Mouse (Mus musculus): Measurements from ENCODE around the gene Tnfrsf21. TPM values are rescaled to one million over a fixed set of nuclear protein-coding genes. Genes with fewer than 3 reads are reported as not detected.

Tnfrsf21 gene
- polyA plus RNA-seq, 1 experiment, result 178 TPM

DNA sequence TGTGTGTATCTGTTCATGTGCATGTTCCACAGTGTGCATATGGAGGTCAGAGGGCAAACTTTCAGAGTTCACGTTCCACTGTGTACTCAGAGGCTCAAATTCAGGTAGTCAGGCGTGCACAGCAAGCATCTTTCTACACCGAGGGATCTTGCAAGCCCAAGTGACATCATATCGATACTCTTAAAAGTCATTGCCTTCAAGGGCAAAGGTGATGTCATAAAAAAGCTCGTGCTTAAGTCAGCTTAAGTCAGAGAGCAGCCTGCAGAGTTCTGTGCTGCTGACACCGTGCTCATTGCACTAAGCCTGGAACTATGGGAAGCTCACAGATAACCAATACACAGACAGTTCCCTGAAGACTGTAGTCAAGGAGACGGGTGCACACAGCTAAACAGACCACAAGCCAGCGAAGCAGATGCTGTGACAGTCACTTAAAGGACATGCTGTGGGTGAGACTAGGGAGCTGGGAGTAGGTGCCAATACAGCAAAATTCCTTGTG is 97.8 kb downstream of the Tnfrsf21 start:
- peak overlapping the region; percentile 70 for H3K27ac ChIP-seq (ENCODE audit: insufficient read depth, low read depth, low read length)
- no peaks in the 10 kb centered on the region for H3K36me3 ChIP-seq (ENCODE audit: control insufficient read depth, insufficient read depth, low read length)
- 39% methylated on average over 8 of the region's 8 CpGs for WGBS
- DNase-seq, result peak; percentile 63
- no peaks in the 10 kb centered on the region for H3K27me3 ChIP-seq (replicated peaks; ENCODE audit: control insufficient read depth, insufficient read depth, low read length)
- no peak overlapping the region for H3K4me3 ChIP-seq (ENCODE audit: insufficient read depth, low read depth, low read length)
- H3K4me1 ChIP-seq (ENCODE audit: control insufficient read depth, insufficient read depth, low read length), result peaks cover 35% of the 10 kb centered on the region
- TF ChIP-seq CTCF (conservative IDR thresholded peaks at IDR 0.05; ENCODE audit: insufficient read depth, insufficient read length, low read depth, low read length), result no peak
- TF ChIP-seq POLR2A (IDR thresholded peaks at IDR 0.05; ENCODE audit: low read depth, low read length), result no peak

DNA sequence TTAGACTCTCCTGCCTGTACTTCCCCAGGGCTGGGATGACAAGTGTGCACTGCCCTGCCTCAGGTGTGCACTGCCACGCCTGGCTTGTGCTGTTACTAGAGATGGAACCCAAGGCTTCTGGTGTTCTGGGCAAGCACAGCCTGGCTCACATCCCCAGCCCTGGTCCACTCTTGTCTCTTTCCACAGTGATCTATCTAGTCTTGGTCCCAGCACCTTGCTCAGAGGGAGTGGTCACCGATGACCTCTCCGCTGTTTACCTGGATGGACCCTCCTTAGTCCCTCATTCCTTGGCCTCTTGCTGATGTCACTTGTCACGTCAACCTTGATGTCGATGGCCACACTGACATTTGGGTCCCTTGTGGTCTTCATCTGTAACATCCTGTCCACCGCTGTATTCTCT is 98.6 kb downstream of the Tnfrsf21 start:
- WGBS, result 91% methylated on average over 6 of the region's 6 CpGs

GRCm38 (mm10) chr17:43116748-43117147 is 100.4 kb downstream of the Tnfrsf21 start:
- H3K4me1 ChIP-seq (ENCODE audit: control insufficient read depth, insufficient read depth, low read length), result peaks cover 33% of the 10 kb centered on the region
- TF ChIP-seq POLR2A (IDR thresholded peaks at IDR 0.05; ENCODE audit: low read depth, low read length) (no peak), CTCF (conservative IDR thresholded peaks at IDR 0.05; ENCODE audit: insufficient read depth, insufficient read length, low read depth, low read length) (no peak)
- no peaks in the 10 kb centered on the region for H3K36me3 ChIP-seq (ENCODE audit: control insufficient read depth, insufficient read depth, low read length)
- WGBS, result 25% methylated on average over 10 of the region's 10 CpGs
- no peak overlapping the region for H3K4me3 ChIP-seq (ENCODE audit: insufficient read depth, low read depth, low read length)
- H3K27me3 ChIP-seq (replicated peaks; ENCODE audit: control insufficient read depth, insufficient read depth, low read length), result no peaks in the 10 kb centered on the region
- peak; percentile 75 for DNase-seq
- peak overlapping the region; percentile 30; the same call in 1 of the 2 replicates for H3K27ac ChIP-seq (ENCODE audit: insufficient read depth, low read depth, low read length)

More for the DNA sequence above, 98.6 kb downstream of the Tnfrsf21 start:
- no peak for DNase-seq
- no peaks in the 10 kb centered on the region for H3K36me3 ChIP-seq (ENCODE audit: control insufficient read depth, insufficient read depth, low read length)
- peaks cover 35% of the 10 kb centered on the region for H3K4me1 ChIP-seq (ENCODE audit: control insufficient read depth, insufficient read depth, low read length)
- H3K27me3 ChIP-seq (replicated peaks; ENCODE audit: control insufficient read depth, insufficient read depth, low read length), result no peaks in the 10 kb centered on the region
- H3K4me3 ChIP-seq (ENCODE audit: insufficient read depth, low read depth, low read length), result no peak overlapping the region
- no peak overlapping the region for H3K27ac ChIP-seq (ENCODE audit: insufficient read depth, low read depth, low read length)
- TF ChIP-seq POLR2A (IDR thresholded peaks at IDR 0.05; ENCODE audit: low read depth, low read length), result no peak
- no peak for TF ChIP-seq CTCF (conservative IDR thresholded peaks at IDR 0.05; ENCODE audit: insufficient read depth, insufficient read length, low read depth, low read length)

DNA sequence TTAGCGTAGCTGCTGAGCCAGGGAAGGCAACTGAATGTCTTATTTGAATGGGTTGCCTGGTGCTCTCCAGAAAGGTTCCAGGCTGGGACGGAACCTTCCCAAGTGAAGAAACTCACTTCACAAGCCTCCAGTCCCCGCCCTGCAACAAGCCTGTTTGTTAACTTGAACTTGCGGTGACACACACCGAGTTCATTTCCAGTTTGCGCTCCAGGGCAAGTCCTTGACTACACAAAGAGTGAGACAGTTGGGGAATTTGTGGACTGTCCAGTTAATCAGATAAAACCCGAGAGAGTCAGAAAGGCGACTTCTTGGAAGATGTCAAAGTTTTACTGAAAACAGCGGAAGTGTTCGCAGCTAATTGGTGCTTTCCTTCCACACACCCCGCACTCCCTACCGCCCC is 103.1 kb downstream of the Tnfrsf21 start:
- peaks cover 19% of the 10 kb centered on the region for H3K4me1 ChIP-seq (ENCODE audit: control insufficient read depth, insufficient read depth, low read length)
- peak overlapping the region; percentile 28; the same call in 1 of the 2 replicates for H3K27ac ChIP-seq (ENCODE audit: insufficient read depth, low read depth, low read length)
- H3K27me3 ChIP-seq (replicated peaks; ENCODE audit: control insufficient read depth, insufficient read depth, low read length), result no peaks in the 10 kb centered on the region
- no peak overlapping the region for H3K4me3 ChIP-seq (ENCODE audit: insufficient read depth, low read depth, low read length)
- TF ChIP-seq CTCF (conservative IDR thresholded peaks at IDR 0.05; ENCODE audit: insufficient read depth, insufficient read length, low read depth, low read length), result no peak
- no peak for TF ChIP-seq POLR2A (IDR thresholded peaks at IDR 0.05; ENCODE audit: low read depth, low read length)
- DNase-seq, result peak; percentile 79
- no peaks in the 10 kb centered on the region for H3K36me3 ChIP-seq (ENCODE audit: control insufficient read depth, insufficient read depth, low read length)
- 63% methylated on average over 12 of the region's 12 CpGs for WGBS

DNA sequence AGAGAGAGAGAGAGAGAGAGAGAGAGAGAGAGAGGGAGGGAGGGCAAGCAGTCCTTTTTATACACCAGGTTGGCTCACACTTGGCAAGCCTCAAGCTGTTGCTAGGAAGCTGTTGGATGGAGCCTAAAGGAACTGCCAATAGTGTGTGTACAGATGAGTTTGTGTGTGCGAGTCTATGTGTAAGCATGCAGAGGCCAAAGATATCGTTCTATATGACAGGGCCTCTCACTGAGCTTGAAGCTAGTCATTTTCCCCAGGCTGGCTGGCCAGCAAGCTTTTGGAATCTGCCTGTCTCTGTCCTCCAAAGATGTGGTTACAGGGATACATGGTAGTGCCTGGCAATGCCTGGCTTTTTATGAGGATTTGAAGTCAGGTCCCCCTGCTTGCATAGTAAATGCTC is 104.7 kb downstream of the Tnfrsf21 start:
- 86% methylated on average over 2 of the region's 2 CpGs for WGBS
- Histone ChIP-seq H3K36me3 (ENCODE audit: control insufficient read depth, insufficient read depth, low read length) (no peaks in the 10 kb centered on the region), H3K27ac (ENCODE audit: insufficient read depth, low read depth, low read length) (no peak overlapping the region), H3K4me1 (ENCODE audit: control insufficient read depth, insufficient read depth, low read length) (peaks cover 15% of the 10 kb centered on the region), H3K4me3 (ENCODE audit: insufficient read depth, low read depth, low read length) (no peak overlapping the region), H3K27me3 (replicated peaks; ENCODE audit: control insufficient read depth, insufficient read depth, low read length) (no peaks in the 10 kb centered on the region)
- no peak for DNase-seq
- TF ChIP-seq CTCF (conservative IDR thresholded peaks at IDR 0.05; ENCODE audit: insufficient read depth, insufficient read length, low read depth, low read length) (no peak), POLR2A (IDR thresholded peaks at IDR 0.05; ENCODE audit: low read depth, low read length) (no peak)

GRCm38 (mm10) chr17:43128305-43128704 is 112.0 kb downstream of the Tnfrsf21 start:
- no peaks in the 10 kb centered on the region for H3K27me3 ChIP-seq (replicated peaks; ENCODE audit: control insufficient read depth, insufficient read depth, low read length)
- no peak overlapping the region for H3K27ac ChIP-seq (ENCODE audit: insufficient read depth, low read depth, low read length)
- no peak overlapping the region for H3K4me3 ChIP-seq (ENCODE audit: insufficient read depth, low read depth, low read length)
- 83% methylated on average over 3 of the region's 3 CpGs for WGBS
- H3K36me3 ChIP-seq (ENCODE audit: control insufficient read depth, insufficient read depth, low read length), result no peaks in the 10 kb centered on the region
- H3K4me1 ChIP-seq (ENCODE audit: control insufficient read depth, insufficient read depth, low read length), result peaks cover 3% of the 10 kb centered on the region; the same call in 1 of the 2 replicates
- no peak for TF ChIP-seq POLR2A (IDR thresholded peaks at IDR 0.05; ENCODE audit: low read depth, low read length)
- no peak for TF ChIP-seq CTCF (conservative IDR thresholded peaks at IDR 0.05; ENCODE audit: insufficient read depth, insufficient read length, low read depth, low read length)
- DNase-seq, result no peak

DNA sequence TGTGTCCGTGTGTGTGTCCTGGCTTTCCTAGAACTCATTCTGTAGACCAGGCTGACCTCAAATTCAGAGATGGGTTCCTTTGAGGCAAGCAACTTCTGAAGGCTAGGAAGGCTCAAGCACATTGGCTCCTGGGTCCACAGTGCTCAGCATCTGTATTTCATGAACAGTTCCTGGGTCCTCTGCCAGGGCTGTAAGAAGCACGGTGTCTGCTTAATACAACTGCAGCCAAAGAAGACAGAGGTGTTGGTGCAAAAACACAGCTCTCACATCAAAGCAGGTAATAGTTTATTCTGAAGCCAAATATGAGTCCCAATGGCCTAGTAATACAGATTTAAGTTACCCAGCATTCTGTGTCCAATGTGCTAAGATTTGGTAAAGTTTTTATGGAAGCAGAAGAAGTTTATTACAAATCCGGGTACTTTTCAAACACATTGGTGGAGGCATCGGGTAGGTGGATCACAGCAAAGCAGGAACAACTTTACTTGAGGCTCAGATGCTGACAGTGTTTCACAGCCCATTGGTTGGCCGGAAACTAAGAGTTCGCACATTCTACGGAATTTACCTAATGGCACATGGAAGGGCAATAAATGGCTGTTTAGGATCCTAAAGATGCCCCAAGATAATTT is 112.7 kb downstream of the Tnfrsf21 start:
- no peak for TF ChIP-seq POLR2A (IDR thresholded peaks at IDR 0.05; ENCODE audit: low read depth, low read length)
- TF ChIP-seq CTCF (conservative IDR thresholded peaks at IDR 0.05; ENCODE audit: insufficient read depth, insufficient read length, low read depth, low read length), result no peak
- Histone ChIP-seq H3K27ac (ENCODE audit: insufficient read depth, low read depth, low read length) (no peak overlapping the region), H3K4me3 (ENCODE audit: insufficient read depth, low read depth, low read length) (no peak overlapping the region), H3K36me3 (ENCODE audit: control insufficient read depth, insufficient read depth, low read length) (no peaks in the 10 kb centered on the region), H3K27me3 (replicated peaks; ENCODE audit: control insufficient read depth, insufficient read depth, low read length) (no peaks in the 10 kb centered on the region), H3K4me1 (ENCODE audit: control insufficient read depth, insufficient read depth, low read length) (peaks cover 3% of the 10 kb centered on the region; the same call in 1 of the 2 replicates)
- WGBS, result 89% methylated on average over 7 of the region's 7 CpGs
- DNase-seq, result no peak
